Mouse (Mus musculus): ENCODE data around the gene Il15. TPM values are rescaled to one million over a fixed set of nuclear protein-coding genes. Genes with fewer than 3 reads are reported as not detected.

The Il15 gene
- 7.3 and 21.8 TPM in 2 replicates for polyA plus RNA-seq (2011; ENCODE audit: insufficient read depth, insufficient read length, low replicate concordance, missing spikeins)

DNA sequence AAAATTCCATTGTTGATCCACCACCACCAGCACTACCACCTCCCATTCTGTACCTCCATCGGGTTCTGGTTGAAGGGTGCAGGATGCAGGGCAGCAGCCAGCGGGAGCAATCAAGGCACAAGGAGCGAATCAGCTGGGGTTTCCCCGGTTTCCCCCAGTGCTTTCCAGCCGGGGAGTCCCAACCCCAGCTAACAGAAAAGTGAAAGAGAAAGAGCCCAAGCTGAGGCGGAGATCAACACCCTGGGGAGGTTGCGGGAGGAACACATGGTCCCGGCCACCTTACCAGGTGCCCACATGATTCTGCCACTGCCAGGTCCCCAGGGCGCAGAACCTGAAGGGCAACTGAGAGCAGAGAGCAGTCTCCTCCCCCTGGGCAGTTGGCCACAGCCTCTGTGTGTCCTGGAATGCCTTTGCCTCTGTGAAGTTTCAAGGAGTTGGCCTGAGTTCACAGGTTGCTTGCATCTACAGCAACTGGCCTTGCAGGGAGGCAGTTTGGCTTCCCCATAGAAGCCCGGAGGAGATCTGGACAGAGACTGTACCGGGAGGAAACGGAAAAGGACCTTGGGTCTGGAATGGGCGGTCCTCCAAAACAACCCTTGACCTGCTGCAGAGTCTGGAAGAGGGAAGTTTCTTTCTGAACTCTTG is at the start of gene Il15:
Il15 (minus strand) TSS at position 537 of the 645 bp plus-strand sequence.
- under 1% methylated on average over 13 of the region's 13 CpGs for WGBS
- TF ChIP-seq POLR2A (IDR thresholded peaks at IDR 0.05; ENCODE audit: borderline replicate concordance, control insufficient read depth, low read depth, low read length) (no peak), CTCF (IDR thresholded peaks at IDR 0.05; ENCODE audit: control insufficient read depth, insufficient read depth, low read length) (no peak)
- Histone ChIP-seq H3K4me3 (replicated peaks; ENCODE audit: control insufficient read depth, low read depth, low read length) (peak within 1 kb of the TSS; percentile 74), H3K4me1 (ENCODE audit: control insufficient read depth, insufficient read depth, low read length) (peaks cover 4% of the 10 kb centered on the region; the same call in 1 of the 2 replicates), H3K27ac (ENCODE audit: control insufficient read depth, insufficient read depth, low read depth, low read length, poor library complexity) (peak within 1 kb of the TSS; percentile 53)

GRCm38 (mm10) chr8:82444897-82445296 is 41.9 kb upstream of the Il15 start:
- Histone ChIP-seq H3K4me3 (replicated peaks; ENCODE audit: control insufficient read depth, low read depth, low read length) (no peak overlapping the region), H3K27ac (ENCODE audit: control insufficient read depth, insufficient read depth, low read depth, low read length, poor library complexity) (no peak overlapping the region), H3K4me1 (ENCODE audit: control insufficient read depth, insufficient read depth, low read length) (no peaks in the 10 kb centered on the region)
- no peak for TF ChIP-seq CTCF (IDR thresholded peaks at IDR 0.05; ENCODE audit: control insufficient read depth, insufficient read depth, low read length)
- no peak for TF ChIP-seq POLR2A (IDR thresholded peaks at IDR 0.05; ENCODE audit: borderline replicate concordance, control insufficient read depth, low read depth, low read length)

DNA sequence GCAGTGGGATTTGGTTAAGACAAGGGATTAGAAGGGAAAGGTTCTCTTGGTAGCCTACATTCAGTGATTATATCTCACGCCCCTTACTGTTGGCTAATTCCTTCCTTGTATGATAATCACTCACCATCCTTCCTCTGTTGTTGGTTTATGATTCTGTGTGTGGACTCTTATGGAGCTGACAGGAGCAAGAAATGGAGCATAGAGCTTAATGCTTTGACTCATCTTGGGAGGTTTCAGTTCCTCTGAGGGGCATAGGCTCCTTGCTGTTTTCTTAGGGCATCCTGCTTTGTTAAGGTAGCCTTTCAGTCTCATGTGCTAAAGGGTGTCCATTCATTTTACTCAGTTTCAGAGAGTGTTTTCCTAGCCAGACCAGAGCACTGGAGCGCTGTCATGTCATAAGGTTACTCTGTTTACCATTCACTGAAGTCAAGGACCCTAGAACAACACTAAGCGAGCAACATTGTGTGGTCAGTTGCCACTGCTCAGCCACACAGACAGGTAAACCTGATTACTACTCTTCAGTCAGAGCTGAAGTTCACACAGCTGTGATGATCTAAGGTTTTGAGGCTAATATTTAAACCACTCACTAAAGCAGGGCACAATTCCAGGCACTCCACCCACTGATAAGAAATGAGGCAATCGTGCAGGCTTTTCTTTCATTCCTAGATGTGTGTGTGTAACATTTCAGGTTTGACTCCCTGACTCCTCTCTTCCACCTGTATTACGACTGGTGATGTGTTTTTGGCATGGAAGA is 13.7 kb upstream of the Il15 start:
- H3K27ac ChIP-seq (ENCODE audit: control insufficient read depth, insufficient read depth, low read depth, low read length, poor library complexity): no peak overlapping the region
- 62% methylated on average over 5 of the region's 5 CpGs for WGBS
- no peak overlapping the region for H3K4me3 ChIP-seq (replicated peaks; ENCODE audit: control insufficient read depth, low read depth, low read length)
- H3K4me1 ChIP-seq (ENCODE audit: control insufficient read depth, insufficient read depth, low read length): no peaks in the 10 kb centered on the region; the same call in 1 of the 2 replicates
- TF ChIP-seq POLR2A (IDR thresholded peaks at IDR 0.05; ENCODE audit: borderline replicate concordance, control insufficient read depth, low read depth, low read length) (no peak), CTCF (IDR thresholded peaks at IDR 0.05; ENCODE audit: control insufficient read depth, insufficient read depth, low read length) (no peak)

DNA sequence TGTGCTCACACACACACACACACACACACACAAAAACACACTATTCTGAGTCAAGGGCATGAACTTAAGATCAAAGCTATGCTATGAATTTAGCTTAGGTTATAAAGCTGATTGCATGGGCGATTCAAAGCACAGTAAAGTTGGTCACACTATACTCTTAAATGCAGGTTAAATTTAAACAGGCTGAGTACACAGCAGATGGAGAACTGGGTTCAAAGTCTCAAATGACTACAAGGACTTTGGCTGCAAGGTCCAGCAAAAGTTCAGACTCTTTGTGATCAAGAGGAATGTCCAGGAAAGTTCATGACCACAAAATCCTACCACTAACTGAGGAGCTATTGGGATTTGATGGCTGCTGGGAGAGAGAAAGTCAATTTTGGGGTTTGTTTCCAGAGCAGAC is 12.5 kb upstream of the Il15 start:
- Histone ChIP-seq H3K4me3 (replicated peaks; ENCODE audit: control insufficient read depth, low read depth, low read length) (no peak overlapping the region), H3K27ac (ENCODE audit: control insufficient read depth, insufficient read depth, low read depth, low read length, poor library complexity) (no peak overlapping the region), H3K4me1 (ENCODE audit: control insufficient read depth, insufficient read depth, low read length) (no peaks in the 10 kb centered on the region; the same call in 1 of the 2 replicates)
- no peak for TF ChIP-seq POLR2A (IDR thresholded peaks at IDR 0.05; ENCODE audit: borderline replicate concordance, control insufficient read depth, low read depth, low read length)
- TF ChIP-seq CTCF (IDR thresholded peaks at IDR 0.05; ENCODE audit: control insufficient read depth, insufficient read depth, low read length): no peak
- 72% methylated on average over 1 of the region's 1 CpGs for WGBS

GRCm38 (mm10) chr8:82410135-82410534 is 7.1 kb upstream of the Il15 start:
- WGBS: 75% methylated on average over 3 of the region's 3 CpGs
- no peaks in the 10 kb centered on the region for H3K4me1 ChIP-seq (ENCODE audit: control insufficient read depth, insufficient read depth, low read length)
- H3K4me3 ChIP-seq (replicated peaks; ENCODE audit: control insufficient read depth, low read depth, low read length): no peak overlapping the region
- TF ChIP-seq POLR2A (IDR thresholded peaks at IDR 0.05; ENCODE audit: borderline replicate concordance, control insufficient read depth, low read depth, low read length) (no peak), CTCF (IDR thresholded peaks at IDR 0.05; ENCODE audit: control insufficient read depth, insufficient read depth, low read length) (no peak)
- no peak overlapping the region for H3K27ac ChIP-seq (ENCODE audit: control insufficient read depth, insufficient read depth, low read depth, low read length, poor library complexity)

- TF ChIP-seq POLR2A (IDR thresholded peaks at IDR 0.05; ENCODE audit: borderline replicate concordance, control insufficient read depth, low read depth, low read length) (no peak), CTCF (IDR thresholded peaks at IDR 0.05; ENCODE audit: control insufficient read depth, insufficient read depth, low read length) (no peak)
- Histone ChIP-seq H3K4me1 (ENCODE audit: control insufficient read depth, insufficient read depth, low read length) (no peaks in the 10 kb centered on the region), H3K27ac (ENCODE audit: control insufficient read depth, insufficient read depth, low read depth, low read length, poor library complexity) (no peak overlapping the region), H3K4me3 (replicated peaks; ENCODE audit: control insufficient read depth, low read depth, low read length) (no peak overlapping the region)
- 59% methylated on average over 1 of the region's 1 CpGs for whole genome bisulfite sequencing
Observed at GRCm38 (mm10) chr8:82407060-82407459, 4.0 kb upstream of the Il15 start.

DNA sequence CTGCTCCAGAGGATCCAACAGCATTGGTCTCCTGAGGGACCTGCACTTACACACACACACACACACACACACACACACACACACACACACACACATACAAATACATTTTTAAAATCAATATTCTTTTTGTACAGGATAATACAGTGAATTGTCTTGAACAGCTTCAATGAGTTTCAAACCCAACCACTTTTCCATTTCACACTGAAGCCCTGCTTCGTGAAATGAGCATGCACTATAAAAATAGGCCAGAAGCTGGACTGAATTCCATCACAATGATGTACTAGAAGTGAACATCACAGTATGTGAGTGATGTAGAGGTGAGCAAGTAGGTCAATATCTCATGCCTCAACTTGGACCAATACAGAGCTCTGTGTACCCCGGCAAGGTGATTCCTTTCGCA is 1.0 kb upstream of the Il15 start:
- H3K4me1 ChIP-seq (ENCODE audit: control insufficient read depth, insufficient read depth, low read length): peaks cover 1% of the 10 kb centered on the region; the same call in 1 of the 2 replicates
- 86% methylated on average over 3 of the region's 3 CpGs for WGBS
- no peak overlapping the region for H3K27ac ChIP-seq (ENCODE audit: control insufficient read depth, insufficient read depth, low read depth, low read length, poor library complexity)
- no peak overlapping the region for H3K4me3 ChIP-seq (replicated peaks; ENCODE audit: control insufficient read depth, low read depth, low read length)
- TF ChIP-seq CTCF (IDR thresholded peaks at IDR 0.05; ENCODE audit: control insufficient read depth, insufficient read depth, low read length) (no peak), POLR2A (IDR thresholded peaks at IDR 0.05; ENCODE audit: borderline replicate concordance, control insufficient read depth, low read depth, low read length) (no peak)

- TF ChIP-seq POLR2A (IDR thresholded peaks at IDR 0.05; ENCODE audit: borderline replicate concordance, control insufficient read depth, low read depth, low read length) (no peak), CTCF (IDR thresholded peaks at IDR 0.05; ENCODE audit: control insufficient read depth, insufficient read depth, low read length) (no peak)
- Histone ChIP-seq H3K4me3 (replicated peaks; ENCODE audit: control insufficient read depth, low read depth, low read length) (peak overlapping the region; percentile 74), H3K27ac (ENCODE audit: control insufficient read depth, insufficient read depth, low read depth, low read length, poor library complexity) (peak overlapping the region; percentile 53), H3K4me1 (ENCODE audit: control insufficient read depth, insufficient read depth, low read length) (peaks cover 4% of the 10 kb centered on the region; the same call in 1 of the 2 replicates)
- WGBS: under 1% methylated on average over 13 of the region's 13 CpGs
Observed at GRCm38 (mm10) chr8:82402261-82402685, 749 bp downstream of the Il15 start.
